Mouse (Mus musculus) granulocyte monocyte progenitor cell, adult 5-6 weeks (primary cell): Measurements from ENCODE around the gene Ppt2. TPM values are rescaled to one million over a fixed set of nuclear protein-coding genes. Genes with fewer than 3 reads are reported as not detected.

Source experiments
- ATAC-seq: replicated peaks from 2 replicates; pipeline ENCODE4 v1.8.0; 2016; ENCODE audit warnings: mild to moderate bottlenecking, moderate TSS enrichment, inconsistent platforms; ENCODE audit not compliant: poor library complexity, severe bottlenecking
- total RNA-seq, 2 experiments: library from RNA; stranded (forward) in 1 of 2; stranded (reverse) in 1 of 2; fragments of 200-712, 200-1000 nt in 1 of 2; fragments of >200 nt in 1 of 2; fragmentation: Nextera tagmentation in 1 of 2; gene quantifications; 2 replicates each; pipeline ENCODE4 v1.2.3; 2014 to 2017

Ppt2 gene
- total RNA-seq, 2 experiments from 2014 or later: 23.3 to 41.9 TPM

- ATAC-seq: no peak
Observed at GRCm38 (mm10) chr17:34613054-34613645, 15.2 kb downstream of the Ppt2 start.

- ATAC-seq: no peak
Observed at GRCm38 (mm10) chr17:34611050-34611449, 17.3 kb downstream of the Ppt2 start.

GRCm38 (mm10) chr17:34607997-34608396 is 20.3 kb downstream of the Ppt2 start:
- no peak for ATAC-seq

- no peak for ATAC-seq
Observed at GRCm38 (mm10) chr17:34606186-34607039, 21.9 kb downstream of the Ppt2 start.

GRCm38 (mm10) chr17:34605609-34606008 is 22.7 kb downstream of the Ppt2 start:
- ATAC-seq: peak; percentile 43

- ATAC-seq: no peak
Observed at GRCm38 (mm10) chr17:34604511-34605237, 23.6 kb downstream of the Ppt2 start.

- peak; percentile 73 for ATAC-seq
Observed at GRCm38 (mm10) chr17:34604061-34604508, 24.2 kb downstream of the Ppt2 start, which contains the start of gene Agpat1. Gene Agpat1 (plus strand): TSS chr17:34604262.

- ATAC-seq: peak; percentile 72
Observed at GRCm38 (mm10) chr17:34603375-34604060, 24.8 kb downstream of the Ppt2 start, which contains the start of gene Rnf5. Gene Rnf5 (minus strand): TSS chr17:34603690.

GRCm38 (mm10) chr17:34601796-34602195 is 26.5 kb downstream of the Ppt2 start:
- no peak for ATAC-seq

GRCm38 (mm10) chr17:34599891-34600290 is 28.4 kb downstream of the Ppt2 start:
- ATAC-seq: no peak

- peak; percentile 65 for ATAC-seq
Observed at GRCm38 (mm10) chr17:34597566-34598095, 30.7 kb downstream of the Ppt2 start, which contains the start of gene Ager. Gene Ager (plus strand): TSS chr17:34597862.

GRCm38 (mm10) chr17:34596098-34596497 is 32.2 kb downstream of the Ppt2 start:
- no peak for ATAC-seq

- ATAC-seq: no peak
Observed at GRCm38 (mm10) chr17:34593752-34594525, 34.4 kb downstream of the Ppt2 start.

- 0 out of 2 replicates have a peak, but pooled peaks have one; percentile 4 for ATAC-seq
Observed at GRCm38 (mm10) chr17:34592581-34593549, 35.4 kb downstream of the Ppt2 start.

GRCm38 (mm10) chr17:34591994-34592375 is 36.3 kb downstream of the Ppt2 start:
- ATAC-seq: peak; percentile 42

GRCm38 (mm10) chr17:34591029-34591993 is 37.0 kb downstream of the Ppt2 start, which contains the start of gene Pbx2:
Gene Pbx2 (plus strand): TSS chr17:34591266.
- ATAC-seq: no peak
